Mouse (Mus musculus) heart, postnatal 14 days (tissue): ENCODE measurements around the gene Kcnn1. TPM values are rescaled to one million over a fixed set of nuclear protein-coding genes. Genes with fewer than 3 reads are reported as not detected.
A peak's percentile ranks its signal among the peaks of the same experiment; 100 is the strongest.
"Not testable (repeated sequence)": the region's sequence is repeated elsewhere in the genome, so short reads cannot be mapped to it uniquely, and the experiment has no call there.

Source experiments
- DNase-seq, 2 experiments: peaks; one replicate each; pipeline ENCODE4 v3.0.0; 2021 to 2022
- intact Hi-C: fragments of 180-260 bp; cut with DNase I; formaldehyde crosslinking; loops from one replicate; pipeline ENCODE4 v1.15.1; 2025
- long read RNA-seq, 2 experiments: library from polyadenylated mRNA; stranded (forward); transcript quantifications; one replicate each; pipeline ENCODE4 v2.0.0; 2021
- total RNA-seq, 2 experiments: library from RNA; stranded (reverse); gene quantifications; 2 replicates each; pipeline ENCODE4 v1.2.3; 2021

The Kcnn1 gene
- 1 to 10 TPM; 3.8 to 4.0 TPM for total RNA-seq
- long read RNA-seq, experiment 1, partial matches to known transcripts, result 1 of 7 reads
- long read RNA-seq, experiment 1, other reads (novel, unspliced or antisense), result 6 of 7 reads
- long read RNA-seq, experiment 2, partial matches to known transcripts, result 0 of 1 reads
- long read RNA-seq, experiment 2, other reads (novel, unspliced or antisense), result 1 of 1 reads

GRCm38 (mm10) chr8:70862824-70863641 is at the start of gene Kcnn1:
Gene Kcnn1, minus strand, starts transcription at chr8:70863258.
- intact Hi-C loops, result no loop called here
- DNase-seq, result peak in 1 of 2 experiments; percentile 39

- intact Hi-C loops, result no loop called here
- DNase-seq, result no peak
Measured at GRCm38 (mm10) chr8:70911596-70911995, 48.5 kb upstream of the Kcnn1 start.

- no peak for DNase-seq
- intact Hi-C loops, result loop anchor here (10.0 kb wide), 1 partner anchor 297 kb away; no protein-coding TSS in a partner anchor
Measured at GRCm38 (mm10) chr8:70907518-70907917, 44.5 kb upstream of the Kcnn1 start.

- peak; percentile 76 to 81 for DNase-seq
- intact Hi-C loops, result loop anchor here (10.0 kb wide), 1 partner anchor 299 kb away; no protein-coding TSS in a partner anchor
Measured at GRCm38 (mm10) chr8:70905831-70906736, 43.0 kb upstream of the Kcnn1 start, which contains the start of gene Map1s. Gene Map1s, plus strand, starts transcription at chr8:70905932.

- intact Hi-C loops, result loop anchor here (10.0 kb wide), 1 partner anchor 299 kb away; no protein-coding TSS in a partner anchor
- no peak for DNase-seq
Measured at GRCm38 (mm10) chr8:70905463-70905830, 42.4 kb upstream of the Kcnn1 start.

- intact Hi-C loops, result loop anchor here (10.0 kb wide), 1 partner anchor 300 kb away; no protein-coding TSS in a partner anchor
- no peak for DNase-seq
Measured at GRCm38 (mm10) chr8:70904532-70904931, 41.5 kb upstream of the Kcnn1 start.

- DNase-seq, result no peak
- intact Hi-C loops, result loop anchor here (10.0 kb wide), 1 partner anchor 301 kb away; no protein-coding TSS in a partner anchor
Measured at GRCm38 (mm10) chr8:70903582-70903981, 40.5 kb upstream of the Kcnn1 start.

- no peak for DNase-seq
- intact Hi-C loops, result loop anchor here (10.0 kb wide), 1 partner anchor 302 kb away; no protein-coding TSS in a partner anchor
Measured at GRCm38 (mm10) chr8:70903112-70903511, 40.1 kb upstream of the Kcnn1 start.

GRCm38 (mm10) chr8:70902211-70902610 is 39.2 kb upstream of the Kcnn1 start:
- DNase-seq, result no peak
- intact Hi-C loops, result loop anchor here (10.0 kb wide), 1 partner anchor 303 kb away; no protein-coding TSS in a partner anchor

- no peak for DNase-seq
- intact Hi-C loops, result loop anchor here (10.0 kb wide), 1 partner anchor 304 kb away; no protein-coding TSS in a partner anchor
Measured at GRCm38 (mm10) chr8:70900872-70901387, 37.9 kb upstream of the Kcnn1 start.

- intact Hi-C loops, result loop anchor here (2.0 to 10.0 kb wide), 2 partner anchors 66 to 586 kb away; partner anchors contain the start of genes Ano8 and Gtpbp3
- DNase-seq, result no peak
Measured at GRCm38 (mm10) chr8:70899226-70899625, 36.2 kb upstream of the Kcnn1 start.

GRCm38 (mm10) chr8:70898661-70899198 is 35.7 kb upstream of the Kcnn1 start:
- no peak for DNase-seq
- intact Hi-C loops, result loop anchor here (2.0 to 10.0 kb wide), 2 partner anchors 66 to 586 kb away; partner anchors contain the start of genes Ano8 and Gtpbp3

- peak; percentile 83 to 91 for DNase-seq
- intact Hi-C loops, result loop anchor here (2.0 to 10.0 kb wide), 2 partner anchors 67 to 587 kb away; partner anchors contain the start of genes Ano8 and Gtpbp3
Measured at GRCm38 (mm10) chr8:70897681-70898413, 34.8 kb upstream of the Kcnn1 start.

GRCm38 (mm10) chr8:70897021-70897680 is 34.1 kb upstream of the Kcnn1 start, which contains the start of gene Rpl18a:
Gene Rpl18a, minus strand, starts transcription at chr8:70897412.
- intact Hi-C loops, result loop anchor here (10.0 kb wide), 1 partner anchor 588 kb away; the partner anchor contains the start of genes Ano8 and Gtpbp3
- peak; percentile 90 to 93 for DNase-seq

- no peak for DNase-seq
- intact Hi-C loops, result loop anchor here (10.0 kb wide), 1 partner anchor 588 kb away; the partner anchor contains the start of genes Ano8 and Gtpbp3
Measured at GRCm38 (mm10) chr8:70896316-70897020, 33.4 kb upstream of the Kcnn1 start.

GRCm38 (mm10) chr8:70895571-70896259 is 32.7 kb upstream of the Kcnn1 start:
- intact Hi-C loops, result loop anchor here (10.0 kb wide), 1 partner anchor 589 kb away; the partner anchor contains the start of genes Ano8 and Gtpbp3
- DNase-seq, result not testable (repeated sequence)
